Mouse (Mus musculus) right cerebral cortex, postnatal 36 days (tissue): ENCODE data around the gene Chrna9.

ENCODE experiments used
- DNase-seq, 2 experiments: peaks; one replicate each; pipeline ENCODE4 v3.0.0; 2022; ENCODE audit warnings: low spot score in 2 of 2, mixed read lengths in 1 of 2

Gene Chrna9

DNA sequence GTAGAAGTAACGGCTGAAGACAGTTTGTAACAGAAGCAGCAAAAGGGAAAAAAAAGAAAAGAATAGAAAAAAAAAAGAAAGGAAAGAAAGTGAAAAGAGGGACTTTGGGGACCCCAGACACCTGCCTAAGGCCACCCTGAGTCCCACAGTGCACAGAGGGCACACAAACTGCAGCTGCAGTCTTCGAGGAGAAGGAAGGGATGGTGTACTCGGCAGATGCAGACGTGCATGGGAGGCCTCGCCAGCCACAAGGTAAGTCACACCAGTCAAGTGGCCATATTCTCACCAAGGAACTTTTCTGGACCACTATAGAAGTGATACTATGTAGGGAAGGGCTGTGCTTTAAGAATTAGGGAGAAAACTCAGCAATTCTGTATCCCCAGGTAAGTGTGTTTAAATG, at the start of gene Chrna9:
Chrna9 (plus strand) TSS at position 139 of the 400 bp plus-strand sequence.
- no peak for DNase-seq

DNA sequence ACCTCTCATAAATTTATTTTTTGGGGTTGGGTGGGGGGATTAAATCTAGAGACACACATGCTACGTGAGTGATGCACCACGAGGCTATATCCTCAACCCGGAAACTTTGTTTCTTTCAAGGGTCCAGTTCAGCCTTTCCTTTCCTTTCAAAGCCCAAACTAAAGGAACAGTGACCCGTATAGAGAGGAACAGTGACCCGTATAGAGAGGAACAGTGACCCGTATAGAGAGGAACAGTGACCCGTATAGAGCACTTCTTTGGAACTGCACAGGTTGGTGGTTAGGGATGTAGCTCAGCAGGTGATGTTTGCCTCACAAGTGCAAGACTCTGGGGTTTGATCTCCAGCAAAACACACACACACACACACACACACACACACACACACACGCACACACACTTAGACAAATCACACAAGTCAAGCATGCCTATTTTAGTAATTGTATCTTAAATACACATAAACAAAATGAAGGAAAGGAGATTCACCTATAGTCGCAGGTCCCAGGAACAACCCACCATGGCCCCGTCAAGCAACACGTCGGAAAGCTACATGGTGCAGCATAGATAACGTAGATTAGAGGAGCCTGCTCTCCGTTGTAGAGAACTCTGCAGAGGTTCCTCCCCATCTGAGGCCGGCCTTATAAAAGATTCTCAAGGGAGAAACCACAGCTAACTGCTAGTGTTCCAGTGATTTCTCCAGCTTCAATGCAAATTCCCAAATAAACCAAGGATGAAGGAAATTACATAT, 48.9 kb upstream of the Chrna9 start:
- no peak for DNase-seq

- DNase-seq: no peak
Observed at GRCm38 (mm10) chr5:65888102-65888501, 46.6 kb upstream of the Chrna9 start.

DNA sequence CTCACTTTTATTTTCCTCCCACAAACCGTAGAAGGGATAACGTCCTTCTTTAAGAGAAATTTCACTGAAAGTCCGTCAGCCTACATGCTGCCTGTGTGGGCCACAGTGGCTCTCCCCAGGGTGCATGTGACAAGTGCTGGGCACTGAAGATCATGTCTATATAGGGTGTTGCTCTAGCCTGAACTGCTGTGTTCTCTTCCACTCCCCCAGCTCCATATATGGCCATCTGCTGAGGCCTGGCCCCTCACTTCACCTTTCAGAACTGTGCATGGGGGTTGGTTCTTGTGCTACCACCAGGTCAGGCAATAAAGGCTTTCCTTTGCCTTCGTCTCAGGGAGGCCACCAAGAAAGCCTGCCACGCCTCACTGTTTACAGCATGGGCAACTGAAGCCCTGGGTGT, 45.7 kb upstream of the Chrna9 start:
- DNase-seq: no peak

- DNase-seq: no peak
Observed at GRCm38 (mm10) chr5:65891251-65891826, 43.4 kb upstream of the Chrna9 start.

GRCm38 (mm10) chr5:65895121-65895692, 39.5 kb upstream of the Chrna9 start:
- no peak for DNase-seq

DNA sequence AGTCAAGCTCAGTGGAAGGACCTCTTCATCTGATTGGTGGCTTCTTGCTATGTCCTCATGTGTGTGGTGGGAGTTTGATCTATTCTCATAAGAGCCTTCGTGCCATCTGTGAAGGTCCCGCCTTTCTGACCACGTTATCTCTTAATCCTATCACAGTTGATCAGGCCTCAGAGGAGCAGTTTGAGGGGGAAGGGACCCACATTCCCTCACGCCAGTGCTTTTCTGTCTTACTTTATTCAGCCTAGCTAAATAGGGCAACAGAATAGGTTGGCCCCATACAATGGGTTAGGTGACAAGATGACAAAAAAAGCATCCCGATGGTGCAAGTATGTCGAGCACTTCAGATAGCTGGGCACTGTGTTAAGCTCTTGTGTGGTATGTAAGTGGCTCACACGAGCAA, 39.0 kb upstream of the Chrna9 start:
- no peak for DNase-seq

- no peak for DNase-seq
Observed at GRCm38 (mm10) chr5:65897731-65898130, 37.0 kb upstream of the Chrna9 start.

DNA sequence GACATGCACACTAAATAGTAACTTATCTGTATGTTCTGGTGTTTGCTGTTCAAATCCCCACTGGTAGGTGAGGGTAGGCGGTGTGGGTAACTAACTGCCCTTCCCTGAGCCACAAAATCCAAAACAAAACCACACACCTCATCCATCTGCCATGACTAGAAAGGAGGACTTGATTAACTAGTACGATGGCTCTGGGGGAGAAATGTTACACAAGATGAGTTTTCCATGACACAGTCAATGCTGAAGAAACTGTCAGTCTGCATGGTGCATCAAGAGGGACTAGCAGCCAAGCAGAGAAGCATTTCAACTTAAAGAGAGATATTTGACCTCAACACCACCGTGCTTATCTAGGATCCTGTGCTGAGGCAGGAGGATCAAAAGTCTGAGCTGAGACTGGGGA, 36.0 kb upstream of the Chrna9 start:
- DNase-seq: no peak

DNA sequence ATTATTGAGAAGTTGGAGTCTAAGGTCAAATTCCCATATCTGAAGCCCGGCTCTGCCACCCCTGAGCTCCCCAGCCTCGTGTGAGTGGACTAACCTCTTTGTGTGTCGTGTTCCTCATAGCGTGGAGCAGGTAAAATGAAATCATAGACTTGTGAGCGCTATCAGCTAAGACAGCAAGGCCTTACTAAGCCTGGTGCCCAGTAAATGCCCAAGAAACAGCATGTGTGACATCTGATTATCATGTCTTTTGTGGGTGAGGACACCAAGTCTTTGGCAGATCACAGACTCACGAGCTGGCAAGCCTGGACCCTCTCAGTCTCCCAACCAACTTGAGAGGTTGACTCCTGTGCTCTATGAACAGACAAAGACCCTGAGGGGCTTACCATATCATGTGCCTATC, 34.6 kb upstream of the Chrna9 start:
- DNase-seq: no peak

DNA sequence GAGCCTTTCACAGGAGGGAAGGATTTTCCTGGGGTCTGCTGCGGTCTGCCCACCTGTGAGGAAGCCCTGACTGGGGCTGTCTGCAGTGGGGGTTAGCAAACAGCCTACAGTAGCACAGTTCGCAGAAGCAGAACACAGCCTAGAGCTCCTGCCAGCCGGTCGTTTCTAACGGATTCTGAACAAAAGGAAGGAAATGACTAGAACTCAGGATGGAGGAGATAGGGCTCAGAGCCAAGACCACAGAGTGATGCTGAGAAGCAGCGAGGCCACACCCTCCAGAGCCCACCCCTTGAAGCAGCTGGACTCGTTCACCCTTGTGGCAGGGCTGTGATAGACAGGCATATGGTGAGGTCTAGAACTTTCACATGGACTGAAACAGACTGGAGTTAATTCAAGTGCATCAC, 33.9 kb upstream of the Chrna9 start:
- DNase-seq: no peak

- DNase-seq: no peak
Observed at GRCm38 (mm10) chr5:65901868-65902418, 32.8 kb upstream of the Chrna9 start.

GRCm38 (mm10) chr5:65902811-65903210, 31.9 kb upstream of the Chrna9 start:
- DNase-seq: no peak

DNA sequence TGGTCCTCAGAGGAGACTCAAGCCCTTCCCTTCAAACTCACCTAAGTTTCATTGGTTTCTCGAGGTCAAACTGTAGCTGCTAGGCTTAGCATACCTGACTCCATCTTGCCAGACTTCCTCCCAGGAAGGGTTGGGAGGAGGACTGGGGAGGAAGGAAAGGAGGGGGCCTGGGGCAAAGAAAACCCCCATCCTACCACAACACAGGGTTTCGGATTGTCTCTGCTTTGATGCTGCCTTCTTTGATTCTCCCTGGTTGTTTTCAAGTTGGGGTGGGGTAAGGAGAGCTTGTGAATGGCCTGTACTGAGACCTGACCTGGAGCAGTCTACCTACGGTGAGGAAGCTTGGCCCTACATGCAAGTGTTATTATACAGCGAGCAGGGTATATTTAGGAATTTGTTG, 30.2 kb upstream of the Chrna9 start:
- no peak for DNase-seq

GRCm38 (mm10) chr5:65908751-65909150, 26.0 kb upstream of the Chrna9 start:
- no peak for DNase-seq

DNA sequence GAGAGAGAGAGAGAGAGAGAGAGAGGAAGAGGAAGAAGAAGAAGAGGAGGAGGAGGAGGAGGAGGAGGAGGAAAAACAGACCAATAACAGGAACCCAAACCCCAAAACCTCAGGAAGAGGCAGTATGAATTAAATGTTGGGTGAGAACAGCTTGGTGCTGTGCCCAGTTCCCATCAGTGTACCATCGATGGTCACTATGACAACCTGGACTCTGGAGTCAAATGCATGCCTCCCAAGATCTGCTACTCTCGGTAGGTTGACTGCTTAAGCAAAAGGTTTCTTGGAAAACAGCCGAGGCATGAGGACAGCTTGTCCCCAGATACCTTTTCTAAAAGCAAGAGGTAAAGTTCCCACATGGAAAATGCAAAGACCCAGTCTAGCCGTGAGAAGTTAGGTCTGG, 25.4 kb upstream of the Chrna9 start:
- DNase-seq: no peak

DNA sequence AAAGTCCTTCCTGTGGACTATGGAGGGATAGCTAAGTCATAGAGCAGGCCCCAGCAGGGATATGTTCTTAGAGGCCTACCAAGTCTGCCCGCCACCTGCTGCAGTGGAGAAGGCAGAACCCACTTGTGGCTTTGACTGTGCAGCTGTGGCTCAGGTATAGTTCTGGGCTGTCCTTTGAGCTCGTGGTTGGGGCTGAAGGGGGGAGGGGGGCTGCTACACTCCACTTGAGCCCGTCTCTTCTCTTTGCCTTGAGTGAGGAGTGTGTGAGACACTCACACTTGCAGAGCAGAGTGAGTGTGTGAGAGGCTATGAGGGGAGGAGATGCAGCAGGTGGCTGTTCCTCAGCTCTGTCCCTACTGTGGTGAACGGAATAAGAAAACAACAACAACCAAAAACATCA, 24.3 kb upstream of the Chrna9 start:
- DNase-seq: no peak

DNA sequence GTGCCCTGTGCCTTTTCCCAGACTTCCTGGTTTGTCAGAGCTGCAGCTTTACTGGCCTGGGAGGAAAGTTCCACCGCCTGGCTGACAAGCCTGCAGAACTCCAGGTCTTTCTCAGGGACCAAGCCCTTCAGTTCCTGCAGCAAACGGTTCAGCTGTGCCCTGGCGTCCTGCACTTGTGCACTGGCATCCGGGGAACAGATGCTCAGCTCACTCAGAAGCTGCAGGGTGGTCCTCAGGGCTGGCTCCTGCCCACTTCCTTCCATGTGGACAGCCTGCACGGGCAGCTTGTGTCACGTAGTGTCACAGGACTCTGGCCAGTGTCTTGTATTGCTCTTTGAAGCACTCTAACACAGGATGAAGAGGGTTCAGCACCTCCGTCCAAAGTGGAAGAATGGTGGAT, 23.0 kb upstream of the Chrna9 start:
- DNase-seq: no peak

DNA sequence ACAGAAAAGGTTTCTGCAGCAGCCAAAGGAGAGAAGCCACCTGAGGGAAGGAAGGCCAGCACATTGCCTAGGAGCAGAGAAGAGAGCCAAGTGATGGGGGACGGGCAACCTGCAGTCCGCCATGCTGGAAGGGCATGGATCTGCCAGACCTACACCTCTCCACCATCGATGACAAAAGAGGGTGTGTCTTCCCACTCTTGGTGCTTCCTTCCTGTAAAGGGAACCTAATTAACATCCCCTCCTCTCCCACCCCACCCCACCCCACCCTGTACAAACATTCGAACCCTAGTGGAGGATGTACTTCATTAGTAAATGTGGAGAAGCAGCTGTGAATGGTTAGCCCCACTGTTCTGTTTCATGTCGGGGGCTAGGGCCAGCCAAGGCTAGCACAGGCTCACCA, 22.5 kb upstream of the Chrna9 start:
- DNase-seq: no peak

GRCm38 (mm10) chr5:65913126-65913525, 21.6 kb upstream of the Chrna9 start:
- DNase-seq: no peak

- no peak for DNase-seq
Observed at GRCm38 (mm10) chr5:65914342-65914741, 20.4 kb upstream of the Chrna9 start.

GRCm38 (mm10) chr5:65916930-65917329, 17.8 kb upstream of the Chrna9 start:
- DNase-seq: no peak

DNA sequence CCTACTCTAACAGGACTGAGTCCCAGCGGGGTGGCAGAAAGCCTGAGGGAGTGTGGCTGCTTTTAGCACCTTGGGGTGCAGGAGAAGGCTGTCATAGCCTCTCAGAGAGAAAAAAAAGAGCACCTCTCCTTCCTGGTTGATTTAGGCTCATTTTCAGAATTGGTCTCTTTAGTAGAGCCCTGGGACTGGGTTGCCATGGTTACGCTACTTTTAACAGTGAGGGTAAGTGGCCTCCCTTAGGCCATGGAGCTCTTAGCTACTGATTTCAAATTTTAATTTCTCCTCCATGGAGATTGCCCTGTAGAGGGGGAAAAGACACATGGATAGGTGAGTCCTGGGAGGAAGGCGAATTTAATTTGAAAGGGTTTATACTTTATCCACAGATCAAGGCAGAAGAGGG, 16.1 kb upstream of the Chrna9 start:
- no peak for DNase-seq
